Mouse (Mus musculus) intestine, embryonic 14.5 days (tissue): ENCODE measurements around the gene Chst1. TPM values are rescaled to one million over a fixed set of nuclear protein-coding genes. Genes with fewer than 3 reads are reported as not detected.

ENCODE experiments used
- ATAC-seq: fragments of 200-750 bp; cut with Nextera tagmentation; replicated peaks from 2 replicates; pipeline ENCODE4 v1.8.0; 2017; ENCODE audit warnings: low read depth, moderate number of reproducible peaks, moderate TSS enrichment, moderate library complexity; ENCODE audit not compliant: low FRiP score, low TSS enrichment
- DNase-seq: peaks from one replicate; pipeline ENCODE4 v3.0.0-alpha.2; 2018; ENCODE audit warnings: low spot score
- H3K27ac ChIP-seq: fragments of 300-500 bp; sonication (generic); 2 replicates; pipeline ENCODE4 v1.5.1; 2014; ENCODE audit warnings: low read depth, mild to moderate bottlenecking, control low read depth
- H3K27me3 ChIP-seq: fragments of 300-500 bp; sonication (generic); replicated peaks from 2 replicates; pipeline ENCODE4 v1.6.1; 2014; ENCODE audit warnings: low read length, control low read depth; ENCODE audit not compliant: control insufficient read depth, insufficient read depth
- H3K36me3 ChIP-seq: fragments of 300-500 bp; sonication (generic); 2 replicates; pipeline ENCODE4 v1.6.1; 2014; ENCODE audit warnings: low read length, control low read depth; ENCODE audit not compliant: control insufficient read depth, insufficient read depth
- H3K4me1 ChIP-seq: fragments of 300-500 bp; sonication (generic); replicated peaks from 2 replicates; pipeline ENCODE4 v1.6.1; 2014; ENCODE audit warnings: low read length, control low read depth, mixed read lengths; ENCODE audit not compliant: control insufficient read depth, insufficient read depth
- H3K4me2 ChIP-seq: fragments of 300-500 bp; sonication (generic); 2 replicates; pipeline ENCODE4 v1.6.1; 2014; ENCODE audit warnings: low read length
- H3K4me3 ChIP-seq: fragments of 300-500 bp; sonication (generic); 2 replicates; pipeline ENCODE4 v1.5.1; 2014; ENCODE audit warnings: low read depth, low read length, control low read depth, mixed read lengths
- H3K9ac ChIP-seq: fragments of 300-500 bp; sonication (generic); 2 replicates; pipeline ENCODE4 v1.6.1; 2014; ENCODE audit warnings: mild to moderate bottlenecking, low read length
- H3K9me3 ChIP-seq: fragments of 300-500 bp; sonication (generic); 2 replicates; pipeline ENCODE4 v1.6.1; 2016; ENCODE audit warnings: low read length, control low read depth; ENCODE audit not compliant: control insufficient read depth
- WGBS: fragments of 180-500 bp; shearing (Covaris S2); extraction: QIAGEN DNeasy Blood & Tissue Kit; methylation state at CpG from one replicate; pipeline ENCODE4 v1.1.7; 2014; 5-methylcytosine and 5-hydroxymethylcytosine counted together
- polyA plus RNA-seq: library from polyadenylated mRNA; unstranded; fragments of >200 nt; fragmentation: Nextera tagmentation; extraction: Ambion mirVana; gene quantifications from 2 replicates; pipeline ENCODE4 v1.2.1, GENCODE M21; 2014

The Chst1 gene
- 3.7 and 5.3 TPM in 2 replicates for polyA plus RNA-seq

DNA sequence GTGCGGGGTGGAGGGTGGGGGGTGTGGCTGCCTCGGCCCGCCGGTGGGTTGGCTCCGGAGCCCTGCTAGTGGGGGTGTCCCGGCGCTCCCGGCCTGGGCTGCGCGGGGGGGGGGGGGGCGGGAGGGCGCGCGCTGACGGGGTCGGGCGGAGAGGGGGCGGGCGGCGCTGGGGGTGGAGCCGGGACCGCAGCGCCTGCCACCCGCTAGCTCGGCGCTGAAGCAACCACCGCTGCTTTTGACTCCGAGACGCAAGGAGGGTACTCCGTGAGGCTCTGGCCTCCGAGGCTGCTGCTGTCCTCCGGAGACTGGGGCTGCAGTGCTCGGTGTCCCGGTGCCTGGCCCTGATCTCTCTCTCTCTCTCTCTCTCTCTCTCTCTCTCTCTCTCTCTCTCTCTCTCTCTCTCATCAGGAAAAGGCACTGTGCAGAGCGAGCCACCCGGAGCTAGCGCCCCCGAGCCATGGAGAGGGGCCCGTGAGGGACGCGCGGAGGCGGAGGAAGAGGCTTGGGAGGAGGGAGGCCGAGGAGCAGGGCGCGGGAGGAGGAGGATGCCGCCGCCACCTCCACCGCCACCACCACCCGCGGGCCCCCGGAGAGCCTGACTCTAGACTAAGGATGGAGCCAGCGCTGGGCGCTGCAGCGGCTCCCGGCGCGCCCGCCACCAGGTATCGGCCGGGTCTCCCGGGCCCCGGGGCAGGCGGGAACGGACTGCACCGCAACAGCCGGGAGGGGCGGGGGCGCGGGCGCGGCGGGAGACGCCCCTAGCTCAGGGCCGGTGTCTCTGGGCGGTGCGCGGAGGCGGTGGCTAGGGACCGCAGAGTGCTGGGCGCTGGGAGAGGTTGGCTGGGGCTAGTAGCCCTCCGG lies at the start of gene Chst1:
Chst1 (plus strand) TSS at position 221 of the 861 bp plus-strand sequence.
- H3K4me3 ChIP-seq = peak within 1 kb of the TSS; percentile 52
- ATAC-seq = peak; percentile 61
- DNase-seq = peak; percentile 77
- peaks cover 34% of the 10 kb centered on the region for H3K27me3 ChIP-seq
- H3K4me2 ChIP-seq = peak within 1 kb of the TSS; percentile 96
- under 1% methylated on average over 41 of the region's 82 CpGs for WGBS
- H3K27ac ChIP-seq = no peak within 1 kb of the TSS
- H3K9me3 ChIP-seq = no peaks in the 10 kb centered on the region
- peaks cover 4% of the 10 kb centered on the region; the same call in 1 of the 2 replicates for H3K4me1 ChIP-seq
- H3K9ac ChIP-seq = peak within 1 kb of the TSS; percentile 44
- H3K36me3 ChIP-seq = no peaks in the 10 kb centered on the region

DNA sequence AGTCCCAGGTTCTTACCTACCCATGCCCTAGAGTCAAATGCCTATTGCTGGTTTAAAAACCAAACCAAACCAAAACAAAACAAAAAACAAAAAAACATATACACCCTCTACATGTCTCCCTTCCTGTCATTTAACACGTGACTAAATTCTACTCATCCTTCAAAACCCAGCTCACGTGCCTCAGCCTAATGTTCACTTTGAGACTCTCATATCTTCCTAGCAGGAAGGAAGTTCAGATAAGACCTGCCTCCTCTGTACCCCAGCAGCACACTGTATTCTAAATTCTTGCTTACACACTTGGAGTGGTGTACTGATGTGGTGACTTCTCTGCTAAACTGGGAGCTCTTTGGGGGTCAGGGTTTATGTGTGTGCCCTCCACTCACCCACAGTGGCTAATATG lies 49.5 kb upstream of the Chst1 start:
- H3K4me3 ChIP-seq = no peak overlapping the region

DNA sequence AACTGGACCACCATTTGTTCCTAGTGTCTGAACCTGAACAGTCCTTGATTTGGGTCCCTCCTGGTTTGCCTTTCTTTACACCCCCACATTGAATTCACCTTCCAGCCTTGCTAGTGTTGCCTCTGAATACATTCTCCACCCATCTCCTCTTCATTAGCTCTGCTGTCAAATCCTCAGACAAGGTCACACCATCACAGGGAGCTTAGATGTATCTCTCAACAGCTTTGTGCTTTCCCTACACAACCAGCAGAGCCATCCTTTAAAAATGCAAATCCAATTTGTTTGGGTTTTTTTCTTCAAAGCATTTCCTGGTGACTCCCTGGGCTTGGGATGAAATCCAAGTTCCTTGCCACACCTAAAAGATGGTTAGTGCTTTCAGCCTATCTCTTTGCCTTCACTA lies 45.0 kb upstream of the Chst1 start:
- no peak overlapping the region for H3K4me2 ChIP-seq
- H3K9me3 ChIP-seq = no peaks in the 10 kb centered on the region
- no peak overlapping the region for H3K4me3 ChIP-seq
- H3K27ac ChIP-seq = no peak overlapping the region
- DNase-seq (no peak), ATAC-seq (no peak)
- H3K27me3 ChIP-seq = no peaks in the 10 kb centered on the region
- no peaks in the 10 kb centered on the region for H3K36me3 ChIP-seq
- no peaks in the 10 kb centered on the region for H3K4me1 ChIP-seq
- H3K9ac ChIP-seq = no peak overlapping the region

More for the DNA sequence above, 49.5 kb upstream of the Chst1 start:
- H3K36me3 ChIP-seq = no peaks in the 10 kb centered on the region
- no peak overlapping the region for H3K27ac ChIP-seq
- H3K4me2 ChIP-seq = no peak overlapping the region
- DNase-seq = no peak
- WGBS = 72% methylated on average over 2 of the region's 2 CpGs
- ATAC-seq = no peak
- no peaks in the 10 kb centered on the region for H3K27me3 ChIP-seq
- H3K9me3 ChIP-seq = no peaks in the 10 kb centered on the region
- no peak overlapping the region for H3K9ac ChIP-seq
- no peaks in the 10 kb centered on the region for H3K4me1 ChIP-seq

- 75% methylated on average over 4 of the region's 4 CpGs for WGBS
- ATAC-seq (no peak), DNase-seq (no peak)
- no peak overlapping the region for H3K4me3 ChIP-seq
- H3K9me3 ChIP-seq = peaks cover 11% of the 10 kb centered on the region; the same call in 1 of the 2 replicates
- no peak overlapping the region for H3K9ac ChIP-seq
- no peaks in the 10 kb centered on the region for H3K36me3 ChIP-seq
- no peak overlapping the region for H3K27ac ChIP-seq
- no peaks in the 10 kb centered on the region for H3K27me3 ChIP-seq
- H3K4me1 ChIP-seq = no peaks in the 10 kb centered on the region
- H3K4me2 ChIP-seq = no peak overlapping the region
Observed at GRCm38 (mm10) chr2:92562930-92563329, 36.6 kb upstream of the Chst1 start.

DNA sequence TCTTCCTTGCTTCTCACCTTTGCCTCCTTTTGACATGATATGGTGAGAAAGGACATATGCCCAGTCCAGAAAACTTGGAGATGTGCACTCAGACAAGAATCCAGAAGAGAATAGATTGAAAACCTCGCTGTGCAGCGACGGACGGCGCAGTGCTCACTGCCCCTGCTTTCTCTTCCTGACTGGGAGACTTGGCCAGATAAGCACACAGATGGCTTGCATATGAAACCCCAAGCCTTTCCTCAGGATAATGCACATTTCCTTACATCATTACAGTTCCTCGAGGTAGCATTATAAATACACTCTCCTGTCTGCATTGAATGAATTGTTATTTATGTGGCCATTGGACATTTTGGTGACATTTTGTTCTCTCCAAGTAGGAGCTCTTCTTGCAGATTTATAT lies 28.9 kb upstream of the Chst1 start:
- no peak overlapping the region for H3K9ac ChIP-seq
- DNase-seq = no peak
- H3K9me3 ChIP-seq = peaks cover 4% of the 10 kb centered on the region; the same call in 1 of the 2 replicates
- H3K4me3 ChIP-seq = no peak overlapping the region
- no peaks in the 10 kb centered on the region for H3K27me3 ChIP-seq
- H3K36me3 ChIP-seq = no peaks in the 10 kb centered on the region
- H3K4me1 ChIP-seq = no peaks in the 10 kb centered on the region
- WGBS = 81% methylated on average over 6 of the region's 6 CpGs
- H3K4me2 ChIP-seq = no peak overlapping the region
- no peak for ATAC-seq
- no peak overlapping the region for H3K27ac ChIP-seq

GRCm38 (mm10) chr2:92577824-92578223 lies 21.7 kb upstream of the Chst1 start:
- DNase-seq (no peak), ATAC-seq (no peak)
- Histone ChIP-seq H3K36me3 (no peaks in the 10 kb centered on the region), H3K4me2 (no peak overlapping the region), H3K4me1 (no peaks in the 10 kb centered on the region), H3K4me3 (no peak overlapping the region), H3K27me3 (no peaks in the 10 kb centered on the region), H3K27ac (no peak overlapping the region), H3K9me3 (no peaks in the 10 kb centered on the region), H3K9ac (no peak overlapping the region)
- WGBS = 72% methylated on average over 9 of the region's 9 CpGs

DNA sequence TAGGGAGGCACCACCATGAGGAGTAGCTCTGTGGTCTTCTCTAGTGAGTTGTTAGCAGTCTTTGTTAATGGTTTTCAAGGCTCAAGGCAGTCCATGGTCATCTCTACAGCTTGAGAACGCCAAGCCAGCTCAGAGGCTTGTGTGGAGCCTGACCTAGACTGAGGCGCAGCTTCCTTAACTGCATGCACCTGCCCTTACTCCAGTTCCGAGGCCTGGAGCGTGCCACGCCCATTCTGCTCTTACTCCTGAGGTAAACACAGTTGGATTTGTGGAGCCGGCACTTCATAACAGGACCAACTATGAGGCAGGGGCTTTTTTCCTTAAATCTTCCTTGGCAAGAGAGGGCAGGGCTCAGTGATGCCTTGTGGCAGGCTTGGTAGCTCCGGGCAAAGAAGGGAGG lies 18.2 kb upstream of the Chst1 start:
- no peak overlapping the region for H3K27ac ChIP-seq
- no peaks in the 10 kb centered on the region for H3K36me3 ChIP-seq
- H3K9ac ChIP-seq = no peak overlapping the region
- DNase-seq (no peak), ATAC-seq (no peak)
- WGBS = 77% methylated on average over 7 of the region's 7 CpGs
- no peaks in the 10 kb centered on the region for H3K27me3 ChIP-seq
- H3K9me3 ChIP-seq = no peaks in the 10 kb centered on the region
- no peak overlapping the region for H3K4me2 ChIP-seq
- no peaks in the 10 kb centered on the region for H3K4me1 ChIP-seq
- H3K4me3 ChIP-seq = no peak overlapping the region

DNA sequence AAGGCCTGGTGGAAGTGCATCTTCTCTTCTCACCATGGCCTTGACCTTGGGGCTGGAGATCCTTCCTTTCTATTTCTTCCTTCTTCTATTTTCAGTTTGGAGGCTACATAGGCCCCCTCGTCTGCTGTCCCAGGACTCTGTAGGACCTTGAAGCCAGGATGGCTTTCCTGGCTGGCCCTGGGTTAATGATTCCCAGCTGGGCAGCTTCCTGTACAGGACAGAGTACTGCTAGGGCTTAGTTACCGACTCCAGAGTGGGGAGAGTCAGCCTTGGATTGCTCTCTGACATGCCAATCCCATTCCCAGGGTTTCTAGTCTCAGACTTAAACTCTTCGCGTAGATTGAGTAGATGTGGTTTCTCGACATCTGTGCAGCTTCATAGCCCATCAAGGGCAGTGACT lies 16.9 kb upstream of the Chst1 start:
- no peak overlapping the region for H3K4me2 ChIP-seq
- no peak overlapping the region for H3K27ac ChIP-seq
- no peaks in the 10 kb centered on the region for H3K9me3 ChIP-seq
- H3K4me1 ChIP-seq = no peaks in the 10 kb centered on the region
- H3K27me3 ChIP-seq = no peaks in the 10 kb centered on the region
- H3K4me3 ChIP-seq = no peak overlapping the region
- 64% methylated on average over 5 of the region's 5 CpGs for WGBS
- no peak overlapping the region for H3K9ac ChIP-seq
- no peak for DNase-seq
- no peak for ATAC-seq
- H3K36me3 ChIP-seq = no peaks in the 10 kb centered on the region

GRCm38 (mm10) chr2:92587806-92588205 lies 11.7 kb upstream of the Chst1 start:
- no peaks in the 10 kb centered on the region for H3K4me1 ChIP-seq
- H3K9me3 ChIP-seq = no peaks in the 10 kb centered on the region
- DNase-seq (no peak), ATAC-seq (no peak)
- no peak overlapping the region for H3K27ac ChIP-seq
- 89% methylated on average over 2 of the region's 2 CpGs for whole genome bisulfite sequencing
- no peak overlapping the region for H3K4me2 ChIP-seq
- no peak overlapping the region for H3K9ac ChIP-seq
- no peak overlapping the region for H3K4me3 ChIP-seq
- no peaks in the 10 kb centered on the region for H3K27me3 ChIP-seq
- no peaks in the 10 kb centered on the region for H3K36me3 ChIP-seq
